Mouse (Mus musculus): ENCODE measurements around the gene Borcs6. TPM values are rescaled to one million over a fixed set of nuclear protein-coding genes. Genes with fewer than 3 reads are reported as not detected.
A peak's percentile ranks its signal among the peaks of the same experiment; 100 is the strongest.
"Not testable (repeated sequence)": the region's sequence is repeated elsewhere in the genome, so short reads cannot be mapped to it uniquely, and the experiment has no call there.

The Borcs6 gene
- total RNA-seq (2014; rRNA removed) (32.8 and 33.7 TPM in 2 replicates), polyA plus RNA-seq (2015; fragmentation: Nextera tagmentation; extraction: Ambion mirVana) (20.9 and 21.7 TPM in 2 replicates)

- DNase-seq, result peak; percentile 97
- Histone ChIP-seq H3K4me2 (ENCODE audit: low read depth) (peak within 1 kb of the TSS; percentile 85), H3K4me3 (ENCODE audit: low read depth, low read length) (peak within 1 kb of the TSS; percentile 88), H3K27ac (ENCODE audit: low read depth, low read length) (peak within 1 kb of the TSS; percentile 94), H3K27me3 (ENCODE audit: insufficient read depth, low read length) (no peaks in the 10 kb centered on the region), H3K36me3 (ENCODE audit: insufficient read depth) (no peaks in the 10 kb centered on the region), H3K4me1 (ENCODE audit: insufficient read depth) (peaks cover 12% of the 10 kb centered on the region), H3K9me3 (ENCODE audit: low read length) (no peaks in the 10 kb centered on the region), H3K9ac (peak within 1 kb of the TSS; percentile 88)
- ATAC-seq, result peak; percentile 96
- TF ChIP-seq CTCF (IDR thresholded peaks at IDR 0.05; ENCODE audit: low read depth), result no peak
- 1% methylated on average over 64 of the region's 64 CpGs for WGBS
Observed at GRCm38 (mm10) chr11:69059357-69059974, at the start of gene Borcs6. TSS of gene Borcs6 (plus strand) at chr11:69059717.

GRCm38 (mm10) chr11:69010400-69011323 lies 48.9 kb upstream of the Borcs6 start:
- TF ChIP-seq CTCF (IDR thresholded peaks at IDR 0.05; ENCODE audit: low read depth), result no peak
- Histone ChIP-seq H3K4me2 (ENCODE audit: low read depth) (no peak overlapping the region), H3K9ac (no peak overlapping the region), H3K9me3 (ENCODE audit: low read length) (no peaks in the 10 kb centered on the region), H3K27me3 (ENCODE audit: insufficient read depth, low read length) (no peaks in the 10 kb centered on the region), H3K36me3 (ENCODE audit: insufficient read depth) (no peaks in the 10 kb centered on the region), H3K27ac (ENCODE audit: low read depth, low read length) (no peak overlapping the region), H3K4me3 (ENCODE audit: low read depth, low read length) (no peak overlapping the region), H3K4me1 (ENCODE audit: insufficient read depth) (peaks cover 4% of the 10 kb centered on the region; the same call in 1 of the 2 replicates)
- 91% methylated on average over 15 of the region's 15 CpGs for WGBS
- ATAC-seq (no peak), DNase-seq (no peak)

- DNase-seq; H3K27ac ChIP-seq (ENCODE audit: low read depth, low read length); H3K36me3 ChIP-seq (ENCODE audit: insufficient read depth); ATAC-seq; H3K9me3 ChIP-seq (ENCODE audit: low read length); H3K4me1 ChIP-seq (ENCODE audit: insufficient read depth); H3K27me3 ChIP-seq (ENCODE audit: insufficient read depth, low read length): not testable (repeated sequence)
- Histone ChIP-seq H3K9ac (0 out of 2 replicates have a peak overlapping the region, but pooled peaks have one; percentile 60), H3K4me2 (ENCODE audit: low read depth) (peak overlapping the region; percentile 72), H3K4me3 (ENCODE audit: low read depth, low read length) (peak overlapping the region; percentile 51)
- 84% methylated on average over 2 of the region's 2 CpGs for WGBS
Observed at GRCm38 (mm10) chr11:69011445-69011844, 48.1 kb upstream of the Borcs6 start.

DNA sequence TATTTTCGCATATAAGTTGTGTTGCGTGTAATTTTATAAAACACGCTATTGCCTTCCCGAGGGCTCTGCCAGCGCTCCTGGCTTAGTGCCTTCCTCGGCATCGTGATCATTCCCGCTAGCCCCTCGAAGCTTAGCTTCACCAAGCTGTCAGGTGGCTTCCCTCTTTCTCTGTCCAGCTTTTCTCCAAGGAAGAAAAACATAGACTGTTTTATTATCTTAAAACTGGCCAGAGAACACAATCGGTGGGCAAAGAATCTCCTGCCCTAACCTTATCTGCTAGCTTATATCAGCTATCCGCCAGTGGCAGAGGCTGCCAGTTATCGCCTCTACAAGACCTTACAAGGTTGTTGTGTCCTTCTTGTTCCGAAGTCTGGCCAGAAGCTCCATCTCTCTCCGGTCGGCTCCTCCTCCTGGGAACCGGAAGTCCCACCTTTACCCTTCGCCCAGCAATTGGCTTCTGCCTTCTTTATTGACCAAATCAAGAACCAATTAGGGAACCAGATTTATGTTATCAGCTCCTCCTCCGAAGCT lies 47.4 kb upstream of the Borcs6 start:
- peak; percentile 93 for DNase-seq
- Histone ChIP-seq H3K9me3 (ENCODE audit: low read length) (no peaks in the 10 kb centered on the region), H3K4me1 (ENCODE audit: insufficient read depth) (peaks cover 11% of the 10 kb centered on the region), H3K4me3 (ENCODE audit: low read depth, low read length) (peak overlapping the region; percentile 51), H3K36me3 (ENCODE audit: insufficient read depth) (no peaks in the 10 kb centered on the region), H3K9ac (peak overlapping the region; percentile 60), H3K4me2 (ENCODE audit: low read depth) (peak overlapping the region; percentile 72), H3K27me3 (ENCODE audit: insufficient read depth, low read length) (no peaks in the 10 kb centered on the region), H3K27ac (ENCODE audit: low read depth, low read length) (peak overlapping the region; percentile 83)
- ATAC-seq, result peak; percentile 74
- WGBS, result 1% methylated on average over 18 of the region's 18 CpGs
- no peak for TF ChIP-seq CTCF (IDR thresholded peaks at IDR 0.05; ENCODE audit: low read depth)

GRCm38 (mm10) chr11:69015644-69016441 lies 43.7 kb upstream of the Borcs6 start, which contains the start of gene Ctc1:
TSS of gene Ctc1 (plus strand) at chr11:69015911.
- 0 out of 2 replicates have a peak, but pooled peaks cover under 1% of the 10 kb centered on the region for H3K36me3 ChIP-seq (ENCODE audit: insufficient read depth)
- peak within 1 kb of the TSS; percentile 93 for H3K27ac ChIP-seq (ENCODE audit: low read depth, low read length)
- H3K27me3 ChIP-seq (ENCODE audit: insufficient read depth, low read length), result no peaks in the 10 kb centered on the region
- ATAC-seq, result peak; percentile 98
- peak; percentile 88 for TF ChIP-seq CTCF (IDR thresholded peaks at IDR 0.05; ENCODE audit: low read depth)
- H3K4me3 ChIP-seq (ENCODE audit: low read depth, low read length), result peak within 1 kb of the TSS; percentile 68
- DNase-seq, result peak; percentile 96
- peak within 1 kb of the TSS; percentile 50 for H3K4me2 ChIP-seq (ENCODE audit: low read depth)
- H3K4me1 ChIP-seq (ENCODE audit: insufficient read depth), result peaks cover 7% of the 10 kb centered on the region
- peak within 1 kb of the TSS; percentile 90 for H3K9ac ChIP-seq
- H3K9me3 ChIP-seq (ENCODE audit: low read length), result no peaks in the 10 kb centered on the region
- 3% methylated on average over 38 of the region's 38 CpGs for WGBS

DNA sequence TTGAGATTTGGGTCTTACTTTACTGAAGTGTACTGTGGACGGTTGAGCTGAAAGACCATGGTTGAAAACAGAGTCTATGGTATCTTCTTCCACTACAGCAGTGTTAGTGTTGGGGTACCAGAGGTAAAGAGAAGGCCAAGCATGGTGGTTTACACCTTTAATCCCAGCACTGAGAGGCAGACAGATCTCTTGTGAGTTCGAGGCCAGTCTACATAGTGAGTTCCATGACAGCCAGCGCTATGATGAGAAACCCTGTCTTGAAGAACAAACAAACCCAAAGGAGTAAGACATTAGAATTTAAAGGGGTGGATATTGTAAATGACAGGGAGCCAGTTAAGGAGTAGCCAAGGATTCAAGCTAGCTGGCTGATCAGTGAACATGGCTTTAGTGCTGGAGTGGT lies 42.8 kb upstream of the Borcs6 start:
- Histone ChIP-seq H3K9ac (peak overlapping the region; percentile 90), H3K4me1 (ENCODE audit: insufficient read depth) (peaks cover 7% of the 10 kb centered on the region), H3K4me2 (ENCODE audit: low read depth) (peak overlapping the region; percentile 50), H3K36me3 (ENCODE audit: insufficient read depth) (peaks cover 7% of the 10 kb centered on the region), H3K9me3 (ENCODE audit: low read length) (no peaks in the 10 kb centered on the region), H3K4me3 (ENCODE audit: low read depth, low read length) (peak overlapping the region; percentile 68), H3K27me3 (ENCODE audit: insufficient read depth, low read length) (no peaks in the 10 kb centered on the region), H3K27ac (ENCODE audit: low read depth, low read length) (peak overlapping the region; percentile 93)
- ATAC-seq, result no peak
- DNase-seq, result no peak
- TF ChIP-seq CTCF (IDR thresholded peaks at IDR 0.05; ENCODE audit: low read depth), result no peak
- WGBS, result 64% methylated on average over 3 of the region's 3 CpGs
